Mouse (Mus musculus) left cerebral cortex, adult 9 months (tissue): ENCODE measurements at regions not wholly inside any gene's neighbourhood (a gene's known extent, or its start where the extent isn't known, plus 50 kb on each side); places are given as distances from the start of the nearest gene placed in this dataset.

Experiments used
- DNase-seq, 2 experiments: peaks; one replicate each; pipeline ENCODE4 v3.0.0; 2022; ENCODE audit warnings: low spot score in 2 of 2

GRCm38 (mm10) chr14:33794262-33794661 is 129.1 kb upstream of the Gdf10 start:
- DNase-seq: no peak

GRCm38 (mm10) chr14:33797551-33798303 is 125.7 kb upstream of the Gdf10 start:
- DNase-seq: no peak

GRCm38 (mm10) chr14:33804321-33804720 is 119.1 kb upstream of the Gdf10 start:
- DNase-seq: no peak

- no peak for DNase-seq
Measured at GRCm38 (mm10) chr14:33804721-33805120, 118.7 kb upstream of the Gdf10 start.

DNA sequence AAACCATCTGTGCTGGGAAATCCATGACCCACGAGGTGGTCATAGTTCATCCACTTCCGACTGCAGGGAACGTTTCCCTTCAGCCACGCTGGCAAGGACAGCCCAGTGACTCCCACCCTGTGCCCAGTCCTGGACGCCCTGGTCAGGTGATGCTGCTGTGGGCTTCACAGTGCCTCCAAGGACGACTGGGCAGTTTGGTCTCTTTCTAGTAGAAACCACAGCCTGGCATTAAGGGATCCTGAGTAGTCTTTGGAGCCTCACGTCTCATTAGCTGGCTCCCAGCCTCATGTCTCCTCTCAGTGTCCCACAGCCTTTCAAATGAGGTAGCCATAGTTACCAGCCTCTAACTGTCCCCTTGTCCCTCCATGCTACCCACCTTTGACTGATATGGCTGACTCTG is 116.2 kb upstream of the Gdf10 start:
- no peak for DNase-seq

DNA sequence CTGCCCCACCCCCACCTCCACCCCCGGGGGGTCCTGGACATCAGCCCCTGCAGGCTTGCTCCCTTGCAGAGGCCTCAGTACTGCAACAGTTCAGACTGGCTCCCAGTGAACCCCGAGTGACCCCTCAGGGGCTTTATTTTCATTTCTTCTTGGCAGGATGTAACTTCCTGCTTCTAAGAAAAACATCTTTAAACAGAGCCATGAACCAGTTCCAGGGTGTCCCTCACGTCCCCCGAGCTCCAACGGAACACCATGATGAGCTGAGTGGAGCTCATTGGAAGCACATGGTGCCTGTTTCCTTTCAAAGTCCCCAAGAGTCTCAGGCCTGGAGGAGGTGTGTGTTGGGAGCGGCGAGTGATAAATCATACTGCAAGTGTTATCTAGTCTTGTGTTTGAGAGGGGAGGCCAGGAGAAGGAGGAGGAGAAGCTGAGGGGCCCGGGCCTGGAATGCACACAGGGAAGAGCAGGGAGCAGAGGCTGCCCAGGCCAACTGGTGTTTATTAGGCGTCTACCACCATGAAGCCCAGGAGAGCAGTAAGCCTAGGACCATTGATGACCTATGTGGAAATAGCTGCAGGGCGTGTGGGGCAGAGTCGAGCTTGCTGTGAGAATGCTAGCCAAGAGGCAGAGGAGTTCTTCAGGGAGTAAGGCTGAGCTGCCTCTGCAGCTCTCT is 114.7 kb upstream of the Gdf10 start:
- no peak for DNase-seq

- DNase-seq: no peak
Measured at GRCm38 (mm10) chr14:33810584-33810983, 112.8 kb upstream of the Gdf10 start.

GRCm38 (mm10) chr14:33811241-33811640 is 112.1 kb upstream of the Gdf10 start:
- no peak for DNase-seq

- DNase-seq: no peak
Measured at GRCm38 (mm10) chr14:33812266-33812665, 111.1 kb upstream of the Gdf10 start.

GRCm38 (mm10) chr14:33812772-33813171 is 110.6 kb upstream of the Gdf10 start:
- DNase-seq: no peak

DNA sequence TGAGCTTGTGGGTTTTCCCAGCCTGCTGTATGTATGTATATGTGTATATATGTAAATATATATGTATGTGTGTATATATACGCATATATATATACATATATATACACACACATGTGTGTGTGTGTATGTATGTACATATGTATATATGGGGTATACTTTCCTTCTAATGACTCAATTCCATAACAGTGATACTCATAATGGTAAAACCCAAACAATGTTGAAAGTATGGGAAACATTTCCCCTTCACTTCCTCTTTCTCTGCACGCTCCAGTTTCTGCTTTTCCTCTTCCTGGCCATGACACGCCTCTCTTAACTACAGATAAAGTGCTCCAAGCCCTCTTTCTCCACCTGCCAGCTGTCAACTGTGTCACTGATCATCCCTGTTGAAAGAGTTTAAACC is 110.1 kb upstream of the Gdf10 start:
- no peak for DNase-seq

DNA sequence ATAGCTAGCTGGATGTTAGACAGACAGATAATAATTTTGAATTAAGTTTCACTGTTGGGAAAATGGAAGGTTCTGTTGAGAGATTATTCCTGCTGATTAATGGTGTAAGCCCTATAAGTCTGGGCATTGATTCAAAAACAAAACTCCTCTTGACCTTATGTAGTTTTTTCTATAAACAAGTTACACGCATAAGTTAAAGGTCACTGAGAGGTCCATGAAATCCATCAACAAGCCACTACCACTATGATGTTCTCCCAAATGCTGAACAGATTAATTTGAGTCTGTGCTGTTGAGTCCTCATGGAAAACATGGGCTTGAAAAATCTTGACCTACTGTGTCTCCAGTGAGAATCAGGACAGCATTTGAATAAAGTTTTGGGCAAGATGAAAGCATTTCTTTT is 109.3 kb upstream of the Gdf10 start:
- no peak for DNase-seq

DNA sequence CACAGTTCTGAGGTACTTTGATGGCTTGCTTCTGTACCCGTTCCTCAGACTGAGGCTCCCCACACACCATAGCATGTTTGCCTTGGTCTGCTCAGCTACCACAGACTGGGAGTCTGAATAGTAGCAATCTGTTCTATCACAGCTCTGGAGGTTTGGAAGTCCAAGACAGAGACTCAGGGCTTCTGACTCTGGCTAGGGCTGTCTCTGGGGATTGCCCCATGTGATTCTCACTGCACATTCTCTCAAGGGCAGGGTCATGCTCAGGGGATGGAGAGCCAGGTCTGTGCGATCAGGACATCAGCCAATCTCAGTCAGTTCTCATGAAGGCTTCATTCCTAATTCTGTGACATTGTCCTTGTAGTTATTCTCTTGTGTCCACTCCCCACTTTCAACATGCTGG is 108.8 kb upstream of the Gdf10 start:
- DNase-seq: no peak

DNA sequence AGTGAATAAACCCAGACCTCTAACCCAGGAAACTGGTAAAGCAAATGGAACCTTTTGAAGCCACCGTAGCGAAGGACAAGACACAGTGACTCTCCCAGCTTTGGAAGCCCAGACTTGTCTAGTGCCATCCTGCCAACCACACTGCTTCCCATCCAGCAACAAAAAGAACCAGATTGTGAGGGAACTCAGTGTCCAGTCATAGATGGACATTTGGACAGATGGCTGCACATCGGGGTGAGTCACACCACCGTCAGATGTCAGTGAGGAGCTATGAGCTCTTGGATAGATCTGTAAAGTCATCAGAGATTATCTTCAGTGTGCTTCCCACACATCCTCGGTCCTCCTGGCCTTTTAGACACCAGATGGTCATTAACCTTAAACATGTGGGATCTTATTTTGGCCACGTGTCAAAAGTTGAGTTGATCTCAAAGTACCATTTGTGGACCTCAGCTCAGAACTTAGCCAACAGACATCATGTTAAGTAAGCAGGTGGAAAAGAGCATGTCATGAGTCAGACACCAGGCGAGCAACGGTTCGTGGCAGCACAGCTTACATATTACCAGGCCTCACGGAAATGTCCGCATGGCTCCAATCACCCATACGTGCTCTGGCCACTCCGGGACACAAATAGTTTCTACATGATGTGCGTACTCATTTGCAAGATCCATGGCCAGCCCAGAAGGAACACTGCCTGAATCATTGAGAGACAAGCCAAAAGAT is 102.7 kb upstream of the Gdf10 start:
- DNase-seq: no peak

DNA sequence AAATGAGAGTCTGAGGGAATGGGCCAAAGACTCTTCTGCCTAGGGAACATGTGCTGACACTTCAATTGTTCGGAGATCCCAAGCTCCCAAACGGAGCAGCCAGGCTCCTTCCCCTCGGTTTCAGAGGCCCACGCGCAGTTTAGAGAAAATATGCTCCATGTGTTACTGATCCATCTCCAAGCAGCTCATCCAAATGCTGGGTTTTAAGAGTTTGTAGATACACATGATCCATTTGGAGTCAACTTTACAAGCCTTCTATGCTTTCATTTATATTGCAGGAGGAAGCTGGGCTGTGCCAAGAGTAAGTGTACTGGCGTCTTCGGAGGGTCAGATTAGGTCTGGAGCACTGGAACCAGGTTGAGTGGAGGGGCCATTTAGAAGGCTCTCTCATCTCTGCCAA is 102.0 kb upstream of the Gdf10 start:
- DNase-seq: no peak

GRCm38 (mm10) chr14:33824421-33824874 is 98.9 kb upstream of the Gdf10 start:
- DNase-seq: peak; percentile 26 to 42

DNA sequence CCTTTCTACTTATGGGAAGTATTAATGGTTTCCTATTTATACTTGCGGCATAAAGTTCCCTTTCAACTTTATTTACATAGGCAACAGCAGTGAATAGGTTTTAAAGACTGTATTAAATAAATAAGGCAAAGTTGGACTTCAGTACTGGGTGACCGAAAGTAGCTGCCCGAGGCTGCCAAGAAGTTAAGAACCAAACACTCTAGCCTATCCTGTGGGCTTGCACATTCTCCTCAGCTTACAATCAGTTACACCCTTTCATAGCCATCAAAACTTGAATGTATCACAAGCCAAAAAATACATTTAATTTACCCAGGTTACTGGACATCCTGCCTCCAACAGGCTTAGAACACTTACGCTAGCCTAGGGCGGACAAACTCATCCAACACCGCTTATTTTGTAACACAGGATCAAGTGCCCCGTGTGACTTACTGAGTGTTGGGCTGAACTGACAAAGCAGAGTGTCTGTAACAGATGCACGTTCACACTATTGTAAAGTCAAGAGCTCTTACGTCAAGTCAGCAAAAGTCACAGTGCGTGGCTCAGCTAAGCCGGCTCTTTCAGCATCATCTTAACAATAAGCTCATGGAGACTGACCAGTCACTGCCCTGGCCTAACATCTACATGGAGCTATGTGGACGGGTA is 97.3 kb upstream of the Gdf10 start:
- no peak for DNase-seq

DNA sequence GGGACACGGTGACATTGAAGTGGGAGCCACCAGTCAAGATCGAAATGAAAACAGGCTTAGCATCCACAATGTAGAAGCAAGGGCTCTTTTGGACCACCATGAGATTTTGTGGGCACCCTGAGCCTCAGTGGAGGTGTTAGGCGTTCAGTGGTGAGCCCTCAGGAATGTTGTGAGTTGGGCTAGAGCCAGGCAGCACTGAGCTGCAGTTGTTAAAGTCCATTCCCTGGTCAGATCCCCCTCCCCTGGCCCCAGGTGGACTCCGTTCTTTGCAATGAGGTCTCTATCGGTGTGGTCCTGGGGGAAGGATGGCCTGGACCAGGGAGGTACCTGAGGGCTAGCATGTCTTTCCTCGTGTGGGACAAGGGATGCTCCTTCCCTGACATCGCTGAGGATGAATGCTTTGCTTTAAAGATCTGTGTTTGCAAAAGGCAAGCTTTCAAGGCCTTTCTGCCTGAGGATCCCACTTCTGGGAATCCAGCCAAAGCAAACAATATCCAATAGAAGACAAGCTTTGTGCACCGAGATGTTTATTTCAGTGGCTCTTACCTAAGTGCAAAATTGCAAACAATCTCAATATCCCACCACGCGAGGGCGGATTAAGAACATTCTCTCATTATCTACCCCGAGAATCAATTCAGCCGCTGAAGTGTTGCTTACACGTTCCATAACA is 90.6 kb upstream of the Gdf10 start:
- DNase-seq: peak in 1 of 2 experiments; percentile 10

- DNase-seq: no peak
Measured at GRCm38 (mm10) chr14:33836341-33836740, 87.0 kb upstream of the Gdf10 start.

DNA sequence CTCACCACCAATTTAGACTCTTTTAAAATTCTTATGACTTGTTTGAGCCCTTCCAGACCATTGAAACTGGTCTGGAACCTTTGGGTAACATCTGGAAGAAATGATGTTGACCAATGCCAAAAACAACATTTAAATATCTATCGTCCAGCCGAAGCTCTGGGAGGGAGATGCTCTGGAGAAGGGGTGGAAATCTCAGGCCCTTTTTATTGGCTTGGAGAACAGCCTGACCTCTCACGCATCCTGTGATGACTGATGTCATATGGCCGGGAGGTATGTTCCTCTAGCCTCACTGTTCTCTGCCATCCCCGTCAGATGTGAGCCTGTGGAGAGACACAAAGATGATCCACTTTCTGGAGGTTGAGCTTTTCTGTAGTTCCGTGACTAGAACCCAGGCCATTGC is 81.6 kb upstream of the Gdf10 start:
- no peak for DNase-seq

- DNase-seq: no peak
Measured at GRCm38 (mm10) chr14:33853499-33853898, 69.9 kb upstream of the Gdf10 start.

DNA sequence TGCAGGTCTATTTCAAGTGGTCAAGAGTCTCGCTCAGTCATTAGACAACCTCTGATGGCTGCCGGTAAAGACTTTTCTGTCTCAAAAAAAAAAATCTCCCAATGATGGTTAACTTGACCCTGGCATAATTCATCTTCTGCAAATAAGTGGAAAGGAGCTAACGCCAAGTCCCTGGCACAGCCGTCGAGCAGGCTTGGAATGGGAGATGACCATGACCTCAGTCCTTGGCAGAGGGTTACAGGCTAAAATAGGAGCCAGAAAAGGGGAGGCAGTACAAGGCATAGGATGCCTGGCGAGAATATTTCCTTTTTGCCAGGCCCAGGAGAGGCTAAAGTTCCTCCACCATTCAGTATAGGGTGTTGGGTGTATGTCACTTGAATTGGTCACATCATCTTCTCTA is 69.2 kb upstream of the Gdf10 start:
- DNase-seq: no peak
